Mouse (Mus musculus): ENCODE measurements around the gene Fah.

The Fah gene

DNA sequence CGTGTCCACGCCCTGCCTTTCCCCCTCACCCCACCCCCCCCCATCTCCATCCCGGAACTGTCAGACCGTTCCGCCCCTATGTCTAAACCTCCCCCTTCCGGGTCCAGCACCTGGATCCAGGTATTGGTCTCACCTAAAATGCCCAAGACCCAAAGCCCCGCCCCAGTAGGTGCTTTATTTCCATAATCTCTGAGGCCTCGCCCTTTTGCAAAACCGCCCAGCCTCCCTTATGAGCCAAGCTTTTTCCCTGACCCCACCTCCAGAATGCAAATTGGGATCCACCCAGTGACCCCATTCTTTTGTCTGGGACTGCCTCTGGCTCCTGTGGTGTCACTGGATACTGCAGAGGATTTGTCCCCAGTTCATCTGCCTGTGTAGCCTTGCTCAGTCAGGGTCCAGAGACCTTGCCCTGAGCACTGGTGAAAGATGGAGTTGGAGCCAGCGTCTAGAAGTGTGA, at the start of gene Fah:
Gene Fah (minus strand): TSS at position 430 of the 457 bp plus-strand sequence.
- DNase-seq (ENCODE audit: low spot score) = peak; percentile 44

DNA sequence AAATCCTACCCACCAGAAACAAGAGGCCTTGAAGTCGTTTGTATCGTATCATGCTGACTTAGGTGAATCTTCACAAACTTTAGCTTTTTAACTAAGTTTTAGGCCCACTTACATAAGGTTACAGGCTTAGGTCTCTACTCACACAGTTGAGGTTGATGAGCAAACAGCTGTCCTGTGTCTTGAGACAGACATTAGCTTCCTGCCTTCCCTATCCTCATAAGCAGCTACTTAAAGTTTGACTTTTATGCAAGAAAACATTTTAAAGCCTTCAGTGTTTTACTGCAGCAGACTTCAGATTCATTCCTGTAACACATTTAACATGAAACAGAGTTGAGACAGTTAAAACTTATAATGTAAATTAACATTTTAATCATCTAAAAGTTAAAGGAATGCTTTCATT, 46.2 kb upstream of the Fah start:
- DNase-seq (ENCODE audit: low spot score) = no peak

DNA sequence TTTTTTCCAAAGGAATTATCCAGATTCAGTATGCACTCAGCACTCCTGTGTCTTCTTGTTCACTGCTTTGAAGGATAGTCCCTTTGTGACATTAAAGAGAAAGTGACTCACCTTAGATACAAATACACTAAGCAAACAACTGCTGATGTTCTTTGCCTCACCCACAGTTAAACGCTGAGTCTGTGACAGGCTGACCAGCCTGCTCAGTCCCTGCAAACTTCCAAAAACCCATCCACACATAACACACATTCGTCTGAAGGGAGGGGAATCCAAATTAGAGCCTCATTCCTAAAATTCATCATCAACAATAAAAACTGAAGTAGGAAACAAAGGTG, 45.4 kb upstream of the Fah start:
- no peak for DNase-seq (ENCODE audit: low spot score)

DNA sequence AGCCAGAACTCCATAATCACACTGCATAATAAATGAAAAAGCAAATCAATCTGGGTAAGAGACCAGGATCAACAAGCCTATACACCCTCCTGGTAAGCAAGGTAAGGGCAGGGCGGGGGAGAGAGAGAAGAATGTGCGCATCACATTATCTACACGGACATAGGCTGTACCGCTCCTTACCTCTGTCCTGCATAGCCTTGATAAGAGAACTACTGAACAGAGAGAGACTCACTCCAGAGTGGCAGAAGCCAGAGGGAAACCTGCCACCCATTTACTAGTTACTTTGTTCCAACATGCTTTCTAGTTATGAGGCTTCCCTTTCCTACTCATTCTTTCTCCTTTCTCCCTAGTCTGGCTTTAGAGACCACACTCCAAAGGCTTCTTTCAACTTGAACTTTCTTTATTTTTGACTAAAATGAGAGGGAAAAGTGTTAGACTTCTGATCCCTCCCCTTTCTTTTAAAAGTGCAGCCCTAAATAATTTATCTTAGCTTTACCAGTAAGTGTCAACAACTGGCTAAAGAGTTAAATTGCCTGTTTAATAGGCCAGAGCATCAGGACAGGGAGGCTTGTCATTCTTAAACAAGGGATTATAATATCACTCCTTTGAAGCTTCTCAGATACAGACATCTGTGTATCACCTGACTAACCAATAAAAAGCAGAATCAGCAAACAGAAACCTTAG, 44.9 kb upstream of the Fah start:
- DNase-seq (ENCODE audit: low spot score) = no peak

DNA sequence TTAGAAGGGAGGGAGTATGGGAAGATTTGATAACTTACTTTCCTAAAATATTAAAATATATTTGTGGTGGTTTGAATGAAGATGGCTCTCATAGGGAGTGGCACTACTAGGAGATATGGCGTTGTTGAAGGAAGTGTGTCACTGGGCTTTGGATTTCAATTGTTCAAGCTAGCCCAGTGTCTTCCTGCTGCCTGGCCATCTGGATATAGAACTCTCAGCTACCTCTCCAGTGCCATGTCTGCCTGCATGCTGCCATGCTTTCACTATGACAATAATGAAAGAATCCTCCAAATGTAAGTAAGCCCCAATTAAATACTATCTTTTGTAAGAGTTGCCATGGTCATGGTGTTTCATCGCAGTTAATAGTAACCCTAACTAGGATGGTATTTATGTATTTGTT, 42.5 kb upstream of the Fah start:
- no peak for DNase-seq (ENCODE audit: low spot score)

DNA sequence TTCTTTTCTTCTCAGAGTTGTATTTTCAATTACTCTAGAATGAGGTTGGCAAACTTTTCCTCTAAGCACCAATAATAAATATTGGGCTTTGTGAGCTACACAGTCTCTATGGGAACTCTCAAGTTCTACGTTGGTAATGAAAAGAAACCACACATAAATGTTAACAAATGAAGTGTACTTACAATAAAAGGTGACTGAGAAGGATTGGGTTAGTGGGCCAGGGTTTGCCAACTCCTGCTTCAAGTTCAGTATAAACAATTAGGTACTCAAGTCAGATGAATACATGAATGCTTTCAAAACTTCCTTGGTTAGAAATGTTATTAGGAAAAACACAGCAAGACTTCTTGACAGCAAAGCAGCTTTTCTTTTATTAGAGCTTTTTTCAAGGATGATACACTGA, 39.7 kb upstream of the Fah start:
- no peak for DNase-seq (ENCODE audit: low spot score)

DNA sequence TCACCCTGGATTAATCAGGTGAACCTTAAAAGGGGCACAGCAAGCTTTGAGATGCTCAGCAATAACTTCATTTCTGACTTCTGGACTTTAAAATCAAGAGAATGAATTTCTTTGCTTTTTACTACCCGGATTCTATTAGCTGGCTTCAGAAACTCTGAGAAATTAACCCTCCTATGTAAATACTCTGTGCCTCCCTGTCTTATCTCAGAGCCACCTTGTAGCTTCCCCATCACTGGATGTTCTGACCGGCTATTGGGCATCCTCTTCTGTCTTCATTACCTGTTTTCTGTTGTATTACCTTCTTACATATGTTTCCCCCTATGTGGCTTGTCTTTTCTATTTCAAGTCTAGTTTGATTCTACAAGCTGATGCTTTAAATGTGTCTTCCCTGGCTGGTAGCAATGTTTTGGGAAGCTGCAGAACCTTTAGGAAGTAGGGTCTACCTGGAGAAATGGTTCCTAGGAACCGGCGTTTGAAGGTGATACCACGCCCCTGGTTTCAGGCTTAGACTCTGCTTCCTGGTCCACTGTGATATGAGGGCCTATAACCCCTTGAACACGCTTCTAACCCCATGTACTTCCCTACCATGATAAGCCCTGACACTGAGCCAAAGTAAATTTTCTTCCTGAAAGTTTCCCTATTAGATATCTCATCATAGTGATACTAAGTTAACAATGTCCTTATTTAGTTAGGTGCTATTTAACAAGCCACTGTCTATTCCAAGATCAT, 36.9 kb upstream of the Fah start:
- DNase-seq (ENCODE audit: low spot score) = no peak

DNA sequence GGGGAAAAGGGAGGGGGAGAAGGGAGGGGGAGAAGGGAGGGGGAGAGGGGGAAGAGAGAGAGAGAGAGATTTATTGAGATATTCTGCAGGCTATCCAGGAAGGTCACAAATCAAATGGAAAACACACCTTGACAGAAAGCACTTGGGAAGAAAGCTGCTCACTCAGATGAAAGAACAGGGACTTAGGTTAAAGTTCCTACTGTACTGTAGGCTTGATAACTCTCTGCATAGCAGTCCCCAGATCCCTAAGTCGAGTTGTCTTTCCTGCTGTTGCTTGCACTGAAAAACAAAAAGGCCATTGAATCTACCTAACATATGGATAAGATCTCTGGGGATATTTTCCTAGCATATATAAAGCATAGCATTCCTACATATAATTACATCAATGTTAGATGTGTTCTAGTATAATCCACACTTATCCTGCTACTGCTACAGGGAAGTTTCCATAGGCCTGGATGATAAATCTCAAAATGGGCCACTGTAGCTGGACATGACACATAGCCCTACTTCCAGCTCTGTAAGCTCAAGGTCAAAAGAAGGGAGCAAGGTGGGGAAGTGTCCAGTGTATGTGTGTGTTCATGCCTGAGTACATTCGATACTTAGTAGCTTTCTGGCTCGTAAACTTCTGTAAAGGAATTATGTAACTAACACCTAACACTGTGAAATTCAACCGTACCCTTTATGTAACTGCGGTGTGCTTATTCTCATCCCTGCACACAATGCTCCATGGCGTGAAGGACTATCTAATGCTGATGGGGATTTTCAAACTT, 35.8 kb upstream of the Fah start:
- no peak for DNase-seq (ENCODE audit: low spot score)

DNA sequence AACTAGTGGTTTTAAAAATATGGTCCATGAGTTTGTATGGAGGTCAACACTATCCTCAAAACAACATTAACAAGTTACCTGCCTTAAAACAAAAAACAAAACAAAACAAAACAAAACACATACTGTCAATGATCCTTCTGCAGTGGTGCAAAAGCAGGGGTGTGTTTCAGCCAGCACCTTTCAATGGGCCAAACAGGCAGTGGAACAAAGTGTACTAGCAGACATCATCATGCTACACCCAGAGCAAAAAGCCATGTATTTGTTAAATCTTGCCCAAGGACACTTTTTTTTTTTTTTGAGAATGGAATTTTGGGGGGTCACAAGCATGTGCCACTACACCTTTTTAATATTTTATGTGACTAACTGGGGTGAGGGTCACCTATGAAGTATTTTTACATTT, 30.4 kb upstream of the Fah start:
- DNase-seq (ENCODE audit: low spot score) = no peak

DNA sequence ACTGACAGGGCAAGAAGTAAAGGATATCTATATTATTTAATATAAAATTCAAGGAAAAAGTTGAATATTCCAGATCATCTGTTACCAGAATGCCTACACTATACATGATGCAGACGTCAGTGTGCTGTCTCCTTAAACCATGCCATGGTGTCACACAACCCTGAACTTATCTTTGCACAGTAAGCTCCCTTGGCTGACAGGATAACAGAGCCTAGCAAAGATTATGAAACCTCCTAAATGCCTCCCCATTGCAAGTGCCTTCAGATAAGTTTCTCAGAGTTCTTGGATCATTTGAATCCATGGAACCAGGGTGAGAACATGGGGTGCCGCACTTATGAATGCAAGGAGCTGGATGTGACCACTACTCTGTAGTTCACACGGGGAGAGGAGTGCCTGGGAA, 25.4 kb upstream of the Fah start:
- DNase-seq (ENCODE audit: low spot score) = no peak

DNA sequence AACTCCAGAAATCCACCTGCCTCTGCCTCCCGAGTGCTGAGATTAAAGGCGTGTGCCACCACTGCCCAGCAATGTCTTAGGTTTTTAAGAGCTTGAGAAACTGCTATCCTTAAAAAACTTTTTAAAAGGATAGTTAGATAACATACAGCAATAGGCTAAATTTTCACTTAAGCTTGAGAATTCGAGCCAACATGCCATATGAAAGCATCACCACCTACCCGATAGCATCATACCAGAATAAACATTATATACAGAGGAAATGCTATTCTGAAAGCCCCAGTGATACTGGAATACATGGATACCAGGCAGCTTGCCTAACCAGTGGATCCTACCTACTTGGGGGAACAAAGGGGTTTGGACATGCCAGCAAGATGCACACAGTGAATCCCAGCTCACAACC, 17.2 kb upstream of the Fah start:
- no peak for DNase-seq (ENCODE audit: low spot score)

DNA sequence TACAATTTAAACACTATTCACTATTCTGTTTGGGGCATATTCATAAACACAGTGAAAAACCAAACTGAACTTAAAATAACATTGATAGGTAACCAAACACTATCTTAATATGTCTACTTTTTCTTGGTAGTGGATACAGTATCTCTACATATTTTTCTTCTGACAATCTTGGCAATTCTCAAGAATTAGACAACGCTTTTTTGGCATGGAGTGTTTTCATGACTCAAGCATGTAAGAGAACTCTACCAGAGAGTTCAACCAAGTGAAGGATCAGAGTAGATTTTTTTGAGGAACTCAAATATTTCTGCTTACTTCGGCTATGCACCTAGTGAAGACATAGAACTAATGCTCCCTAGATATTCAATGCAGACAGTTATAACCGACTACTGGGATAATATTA, 14.4 kb upstream of the Fah start:
- no peak for DNase-seq (ENCODE audit: low spot score)

DNA sequence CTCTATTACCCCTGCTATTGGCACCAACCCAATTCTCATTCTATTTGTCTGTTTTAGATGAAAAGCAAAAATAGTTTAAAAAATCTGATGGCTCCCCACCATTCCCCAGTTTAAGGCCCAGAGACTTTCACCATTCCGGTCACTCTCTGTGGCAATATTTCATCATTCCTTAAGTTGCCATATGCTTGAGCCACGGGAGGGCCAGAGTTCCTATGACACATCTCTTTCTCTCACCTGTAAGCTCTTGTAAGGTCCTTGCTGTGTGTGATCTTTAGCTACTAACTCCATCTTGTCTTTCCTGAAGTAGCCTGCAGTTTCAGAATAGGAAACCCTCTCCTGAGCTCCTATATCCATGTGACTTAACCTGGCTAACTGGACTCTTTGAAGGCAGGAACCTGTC, 12.4 kb upstream of the Fah start:
- no peak for DNase-seq (ENCODE audit: low spot score)

DNA sequence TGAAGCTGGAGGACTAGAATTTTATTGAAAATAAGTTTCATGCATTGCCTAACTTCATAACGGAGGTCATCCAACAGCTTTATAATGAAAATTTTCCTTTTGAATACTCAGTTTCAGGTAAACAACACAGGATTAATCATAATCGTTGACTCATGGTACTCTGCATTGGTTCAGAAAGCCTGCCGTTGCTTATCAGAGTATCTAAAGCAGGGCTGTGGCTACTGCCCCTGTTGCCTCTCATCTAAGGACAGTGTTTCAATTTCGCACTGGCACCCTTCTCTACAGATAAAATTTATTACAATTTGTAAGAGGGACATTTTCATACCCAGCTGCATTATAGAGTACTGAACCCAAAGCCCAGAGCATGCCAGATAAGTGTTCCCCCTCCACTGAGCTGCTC, 5.9 kb upstream of the Fah start:
- DNase-seq (ENCODE audit: low spot score) = no peak

DNA sequence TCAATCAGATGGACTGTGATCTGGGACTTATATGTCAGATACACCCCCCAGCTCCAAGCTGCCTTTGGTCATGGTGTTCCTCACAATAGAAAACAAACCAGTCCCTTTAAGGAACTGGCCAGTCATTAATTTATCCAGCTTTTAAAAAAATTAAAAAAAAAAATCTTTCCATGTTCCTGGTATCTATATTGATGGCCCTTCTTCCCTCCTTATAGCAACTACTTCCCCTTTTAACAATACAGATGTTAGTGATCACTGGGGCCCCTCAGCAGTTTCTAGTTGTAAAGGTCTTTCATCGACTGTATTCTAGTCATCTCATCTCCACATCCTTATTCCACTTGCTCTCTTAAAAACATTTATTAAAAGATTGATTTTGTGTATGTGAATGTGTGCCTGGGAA, 5.1 kb upstream of the Fah start:
- DNase-seq (ENCODE audit: low spot score) = no peak

DNA sequence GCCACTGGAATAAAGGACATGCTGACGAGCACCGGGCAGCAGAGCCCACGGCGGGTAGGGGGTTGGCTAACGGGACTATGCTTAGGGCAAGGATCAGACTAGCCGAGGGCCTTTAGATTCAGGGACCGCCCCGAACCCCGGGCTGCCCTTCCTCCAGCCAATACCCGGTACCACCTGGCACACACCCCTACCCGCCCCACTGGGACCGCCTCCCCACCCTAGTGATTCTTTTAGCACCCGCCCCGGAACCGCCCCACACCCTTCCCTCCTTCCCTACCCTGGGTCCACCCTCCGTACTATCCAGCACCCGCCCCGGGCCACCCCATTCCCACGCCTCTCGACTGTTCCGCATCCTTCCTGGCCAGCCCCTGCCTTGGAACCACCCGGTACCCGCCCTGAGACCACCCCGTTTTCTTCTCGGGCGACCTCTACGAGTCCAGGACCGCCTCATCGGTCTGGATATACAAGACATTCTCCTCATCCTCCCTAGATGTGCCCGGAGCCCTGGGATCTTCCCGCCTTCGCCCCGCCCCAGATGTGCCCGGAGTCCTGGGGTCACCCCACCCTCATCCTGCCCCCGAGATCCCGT, 724 bp downstream of the Fah start:
- DNase-seq (ENCODE audit: low spot score) = peak; percentile 83

DNA sequence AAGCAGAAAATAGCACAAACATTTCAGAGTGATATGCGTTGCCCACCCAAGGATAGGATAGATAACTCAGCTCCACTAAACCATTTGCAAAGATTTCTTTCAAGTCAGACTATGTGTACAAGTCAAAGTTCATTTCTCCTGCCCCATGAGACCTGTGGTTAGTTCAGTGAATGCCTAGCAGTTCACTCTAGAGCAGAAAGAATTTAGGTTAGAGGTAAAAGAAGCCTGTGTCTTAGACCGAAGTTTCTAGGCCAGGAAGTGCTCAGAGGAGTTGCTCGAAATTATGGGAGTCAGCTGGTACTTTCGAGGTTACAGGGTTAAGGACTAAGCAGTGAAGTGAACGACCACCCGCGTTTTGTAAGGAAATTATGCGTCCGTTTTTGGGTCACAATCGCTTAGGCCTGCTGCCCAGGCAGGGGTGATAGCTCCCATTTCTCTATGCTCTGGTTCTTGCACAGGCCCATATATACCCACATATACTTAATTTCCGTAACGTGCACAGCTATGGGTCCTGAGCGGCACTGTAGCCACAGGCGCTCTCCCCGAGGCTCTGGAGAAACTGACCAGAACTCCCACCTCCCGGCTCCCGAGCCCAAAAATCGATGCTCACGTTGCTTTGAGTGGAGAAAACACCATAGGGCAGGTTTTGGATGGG, 1.4 kb downstream of the Fah start:
- DNase-seq (ENCODE audit: low spot score) = no peak

DNA sequence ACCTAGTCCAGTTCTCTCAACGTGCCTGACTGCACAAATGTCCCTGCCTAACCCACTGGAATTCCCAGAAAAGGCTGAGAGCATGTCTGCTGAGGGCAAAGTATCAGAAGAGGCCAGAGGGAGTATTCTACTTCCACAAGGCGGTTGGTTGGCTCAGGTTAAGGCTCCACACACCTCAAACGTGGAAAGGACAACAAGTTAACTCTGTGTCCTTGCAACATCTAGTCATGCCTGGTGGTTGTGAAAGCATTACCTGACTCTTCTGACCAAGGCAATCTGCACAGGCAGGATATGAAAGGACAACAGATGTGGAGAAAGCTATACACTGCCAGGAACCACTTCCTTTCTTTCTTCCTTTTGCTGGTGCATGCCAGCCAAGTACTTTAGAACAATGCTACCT, 2.0 kb downstream of the Fah start:
- no peak for DNase-seq (ENCODE audit: low spot score)

DNA sequence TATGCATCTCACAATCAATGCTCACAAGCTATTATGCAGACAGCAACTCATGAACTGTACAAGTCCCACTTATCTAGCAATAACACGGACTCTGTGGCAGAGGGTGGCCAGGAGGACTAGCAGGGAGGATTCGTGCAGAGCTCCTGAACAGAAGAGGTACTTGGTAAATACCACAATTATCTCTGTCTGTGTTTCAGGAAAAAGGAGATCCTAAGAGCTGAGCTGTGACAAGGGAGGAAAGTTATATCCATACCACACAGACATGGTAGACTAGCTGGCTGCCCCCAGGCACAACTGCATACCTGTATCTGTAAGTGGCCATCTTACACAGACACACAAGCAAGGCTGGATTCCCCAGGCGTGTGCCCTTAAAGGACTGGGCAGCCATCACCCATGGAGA, 5.2 kb downstream of the Fah start:
- no peak for DNase-seq (ENCODE audit: low spot score)

DNA sequence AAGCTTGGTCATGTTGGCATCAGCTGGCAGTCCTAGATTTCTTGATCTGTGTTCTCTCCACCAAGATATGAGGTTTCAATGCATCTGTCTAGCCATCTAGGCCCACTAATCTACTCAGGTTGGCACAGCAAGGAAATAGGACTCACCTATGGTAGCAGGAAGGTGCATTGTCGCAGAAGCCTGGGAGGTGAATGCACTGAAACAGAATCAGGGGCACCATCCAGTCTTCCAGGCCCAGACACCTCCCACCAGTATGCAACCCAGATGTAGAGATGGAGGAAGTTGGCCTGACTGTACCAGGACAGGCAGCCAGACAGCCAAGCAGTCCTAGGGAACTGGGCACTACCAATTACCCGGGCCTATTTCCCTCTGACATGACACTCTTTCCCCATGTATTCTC, 5.9 kb downstream of the Fah start:
- DNase-seq (ENCODE audit: low spot score) = no peak

DNA sequence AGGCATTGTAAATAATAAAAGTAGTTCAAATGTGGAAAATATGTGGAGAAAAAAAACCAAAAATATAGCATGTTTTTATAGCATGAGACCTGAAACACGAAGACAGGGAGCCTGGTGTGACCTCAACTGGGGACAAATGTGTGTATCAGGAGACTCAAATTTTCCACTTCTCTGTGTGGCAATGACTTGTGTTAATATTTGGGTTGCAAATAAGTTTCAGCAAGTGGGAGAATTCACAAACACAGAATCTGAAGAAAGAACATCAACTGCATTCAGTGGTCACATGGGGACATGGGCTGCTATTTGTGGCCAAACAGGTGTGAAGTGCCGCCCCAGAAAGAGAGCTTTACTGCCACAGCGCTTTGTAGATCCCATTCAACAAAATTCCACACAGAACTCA, 9.9 kb downstream of the Fah start:
- no peak for DNase-seq (ENCODE audit: low spot score)

DNA sequence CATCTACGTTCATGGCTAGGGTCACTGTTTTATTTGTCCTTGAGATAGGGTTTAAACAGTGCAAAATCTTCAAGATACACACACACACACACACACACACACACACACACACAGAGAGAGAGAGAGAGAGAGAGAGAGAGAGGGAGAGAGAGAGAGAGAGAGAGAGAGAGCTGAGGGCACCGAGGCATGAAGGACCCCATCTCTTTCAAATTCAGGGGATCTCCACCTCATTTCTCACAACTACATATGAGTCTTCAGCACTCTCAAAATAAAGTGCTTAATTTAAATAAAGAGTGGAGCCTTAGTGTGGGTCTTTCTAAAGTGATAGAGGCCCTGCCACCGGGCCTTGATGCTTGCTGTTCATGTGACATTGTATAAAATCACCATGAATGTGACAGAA, 10.5 kb downstream of the Fah start:
- DNase-seq (ENCODE audit: low spot score) = no peak

DNA sequence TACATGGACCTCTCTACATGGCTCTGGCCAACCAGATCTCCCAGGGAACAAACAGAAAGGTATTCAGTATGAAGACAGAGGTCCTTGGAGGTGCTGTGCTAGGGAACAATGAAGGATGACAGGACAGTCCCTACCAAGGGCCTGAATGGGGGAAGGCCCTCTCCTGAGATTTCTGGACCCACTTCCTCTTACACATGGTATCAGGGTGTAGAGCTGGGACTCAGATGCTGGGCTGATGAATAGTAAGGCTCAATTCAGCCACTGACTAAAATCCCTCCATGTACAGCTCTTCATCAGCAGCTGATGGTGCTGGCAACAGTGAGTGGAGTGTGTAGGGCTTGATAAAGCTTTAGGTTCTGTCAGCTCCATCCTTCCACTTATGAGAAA, 11.6 kb downstream of the Fah start:
- DNase-seq (ENCODE audit: low spot score) = no peak

Data from ovary, postnatal 36 days (tissue).